ENCODE assay signal across 12 mouse cellular contexts in the genomic region with DNA sequence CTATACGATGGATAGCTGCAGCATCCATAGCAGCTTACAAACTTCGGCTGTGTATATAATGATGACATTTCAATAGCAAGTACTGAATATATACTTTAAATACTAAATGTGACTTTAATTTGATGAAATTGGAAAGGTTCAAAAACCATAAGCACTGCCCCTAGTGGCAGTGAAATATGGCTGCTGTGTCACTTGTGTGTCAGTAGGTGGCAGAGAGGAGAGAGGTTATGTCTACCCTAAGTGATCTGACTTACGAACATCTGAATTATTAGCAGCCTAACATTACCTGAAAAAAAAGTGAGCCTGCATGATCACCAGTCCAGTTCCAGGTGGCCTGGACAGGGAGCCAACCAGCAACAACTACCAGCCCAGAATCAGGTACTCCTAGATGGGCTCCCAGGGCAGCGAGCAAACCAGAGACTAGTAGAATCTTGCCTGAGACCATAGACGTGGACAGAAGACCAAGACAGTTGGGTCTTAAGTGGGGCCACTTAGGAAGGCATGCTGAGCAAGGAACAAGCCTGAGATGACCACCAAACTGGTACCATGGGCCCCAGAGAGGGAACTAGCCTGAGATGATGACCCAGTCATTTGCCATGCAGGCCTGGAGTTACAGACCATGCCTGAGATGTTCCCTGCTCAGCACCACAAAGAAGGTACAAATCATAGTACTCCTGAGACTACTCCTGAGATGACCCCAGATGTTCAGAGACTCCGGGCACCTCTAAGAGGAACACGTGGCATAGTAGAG.
DNase-seq lines count a peak whose midpoint lies in the region; ATAC-seq lines count a peak whose summit lies in the region.
"Had no signal": no experiment of that assay in that cellular context is flagged by ENCODE, and none has a peak within 500 bp of the region (broad histone marks: within the 10 kb centered on the region; RNA-seq: fewer than 3 reads in every experiment).

No protein-coding gene starts in this region.

- intact Hi-C loops in left cerebral cortex, postnatal 4 days (cut with DNase I) = no loop called here

- H3K9me3 ChIP-seq in hindbrain, embryonic 11.5 days (ENCODE audit: control insufficient read depth, low read length) = no peaks in the 10 kb centered on the region
- H3K9me3 ChIP-seq in hindbrain, embryonic 13.5 days = no peaks in the 10 kb centered on the region
- H3K9me3 ChIP-seq in midbrain, embryonic 12.5 days = no peaks in the 10 kb centered on the region
- H3K9me3 ChIP-seq in midbrain, embryonic 16.5 days (replicated peaks; ENCODE audit: control insufficient read depth, low read length, poor library complexity, severe bottlenecking) = no peaks in the 10 kb centered on the region
- H3K9me3 ChIP-seq: hindbrain, embryonic 12.5 days; limb, embryonic 15.5 days had no signal

- no peak overlapping the region for H3K4me3 ChIP-seq in hindbrain, embryonic 11.5 days (ENCODE audit: low read depth, low read length)
- no peak overlapping the region for H3K4me3 ChIP-seq in hindbrain, embryonic 13.5 days
- no peak overlapping the region for H3K4me3 ChIP-seq in midbrain, embryonic 12.5 days
- no peak overlapping the region for H3K4me3 ChIP-seq in midbrain, embryonic 16.5 days (ENCODE audit: low read depth, low read length)
- H3K4me3 ChIP-seq: erythroblast, embryonic 14.5 days; hindbrain, embryonic 12.5 days; limb, embryonic 15.5 days; myocyte had no signal

- H3K4me2 ChIP-seq in hindbrain, embryonic 11.5 days (replicated peaks; ENCODE audit: low read depth, low read length) = no peak overlapping the region
- no peak overlapping the region for H3K4me2 ChIP-seq in hindbrain, embryonic 13.5 days
- no peak overlapping the region for H3K4me2 ChIP-seq in midbrain, embryonic 12.5 days (replicated peaks)
- H3K4me2 ChIP-seq in midbrain, embryonic 16.5 days (ENCODE audit: low read length) = no peak overlapping the region
- H3K4me2 ChIP-seq: hindbrain, embryonic 12.5 days; limb, embryonic 15.5 days had no signal

- no peaks in the 10 kb centered on the region for H3K27me3 ChIP-seq in hindbrain, embryonic 11.5 days (ENCODE audit: control insufficient read depth, insufficient read depth, low read length)
- H3K27me3 ChIP-seq in hindbrain, embryonic 13.5 days = no peaks in the 10 kb centered on the region
- no peaks in the 10 kb centered on the region for H3K27me3 ChIP-seq in midbrain, embryonic 12.5 days
- H3K27me3 ChIP-seq in midbrain, embryonic 16.5 days (ENCODE audit: control insufficient read depth, insufficient read depth, low read depth, low read length) = no peaks in the 10 kb centered on the region
- H3K27me3 ChIP-seq: hindbrain, embryonic 12.5 days; limb, embryonic 15.5 days had no signal

- DNase-seq in hindbrain, embryonic 11.5 days (ENCODE audit: low spot score) = peak; percentile 7
- peak; percentile 57 for DNase-seq in retina, embryonic 14.5 days (ENCODE audit: low spot score)
- DNase-seq in left cerebral cortex, postnatal 4 days = no peak
- DNase-seq in thymus, postnatal 4 days = no peak

- ATAC-seq in hindbrain, embryonic 11.5 days (ENCODE audit: low FRiP score) = 0 out of 2 replicates have a peak, but pooled peaks have one; percentile 30
- ATAC-seq in hindbrain, embryonic 13.5 days (ENCODE audit: low FRiP score) = no peak
- peak; percentile 58; the same call in 1 of the 2 replicates for ATAC-seq in midbrain, embryonic 12.5 days (ENCODE audit: low FRiP score, low read depth)
- ATAC-seq in midbrain, embryonic 16.5 days = no peak
- peak; percentile 90 for ATAC-seq in common myeloid progenitor, adult 5-6 weeks (replicated peaks; ENCODE audit: low read depth, poor library complexity, severe bottlenecking)

- 83% methylated on average over 7 of the region's 7 CpGs for WGBS in hindbrain, embryonic 11.5 days
- WGBS in hindbrain, embryonic 13.5 days = 90% methylated on average over 7 of the region's 7 CpGs
- 88% methylated on average over 7 of the region's 7 CpGs for WGBS in midbrain, embryonic 12.5 days
- whole genome bisulfite sequencing in midbrain, embryonic 16.5 days = 85% methylated on average over 7 of the region's 7 CpGs

- H3K4me1 ChIP-seq in hindbrain, embryonic 11.5 days (replicated peaks; ENCODE audit: control insufficient read depth, insufficient read depth, low read length) = no peaks in the 10 kb centered on the region
- no peaks in the 10 kb centered on the region for H3K4me1 ChIP-seq in hindbrain, embryonic 13.5 days (replicated peaks)
- H3K4me1 ChIP-seq in midbrain, embryonic 12.5 days = no peaks in the 10 kb centered on the region
- no peaks in the 10 kb centered on the region for H3K4me1 ChIP-seq in midbrain, embryonic 16.5 days (ENCODE audit: control insufficient read depth, insufficient read depth, low read length)
- H3K4me1 ChIP-seq: hindbrain, embryonic 12.5 days; limb, embryonic 15.5 days had no signal

- H3K27ac ChIP-seq in hindbrain, embryonic 11.5 days (ENCODE audit: low read depth, low read length) = no peak overlapping the region
- H3K27ac ChIP-seq in hindbrain, embryonic 13.5 days = no peak overlapping the region
- no peak overlapping the region for H3K27ac ChIP-seq in midbrain, embryonic 12.5 days (replicated peaks)
- H3K27ac ChIP-seq in midbrain, embryonic 16.5 days (ENCODE audit: low read length) = no peak overlapping the region
- H3K27ac ChIP-seq: hindbrain, embryonic 12.5 days; limb, embryonic 15.5 days had no signal

- H3K9ac ChIP-seq in hindbrain, embryonic 11.5 days (ENCODE audit: low read depth, low read length) = no peak overlapping the region
- no peak overlapping the region for H3K9ac ChIP-seq in hindbrain, embryonic 13.5 days
- H3K9ac ChIP-seq in midbrain, embryonic 12.5 days (replicated peaks) = no peak overlapping the region
- no peak overlapping the region for H3K9ac ChIP-seq in midbrain, embryonic 16.5 days (ENCODE audit: low read depth, low read length)
- H3K9ac ChIP-seq: hindbrain, embryonic 12.5 days; limb, embryonic 15.5 days had no signal

- no peaks in the 10 kb centered on the region for H3K36me3 ChIP-seq in hindbrain, embryonic 11.5 days (ENCODE audit: control insufficient read depth, insufficient read depth, low read length)
- no peaks in the 10 kb centered on the region for H3K36me3 ChIP-seq in hindbrain, embryonic 13.5 days
- no peaks in the 10 kb centered on the region for H3K36me3 ChIP-seq in midbrain, embryonic 12.5 days
- H3K36me3 ChIP-seq in midbrain, embryonic 16.5 days (ENCODE audit: control insufficient read depth, insufficient read depth, low read length) = no peaks in the 10 kb centered on the region
- H3K36me3 ChIP-seq: hindbrain, embryonic 12.5 days; limb, embryonic 15.5 days had no signal

Comparison
In these comparisons a context has a peak if more than half of its experiments do, and no peak if none do; other contexts are left out.
1. ATAC-seq: peak in hindbrain, embryonic 11.5 days (single experiment), midbrain, embryonic 12.5 days (single experiment) and common myeloid progenitor, adult 5-6 weeks (single experiment); none in hindbrain, embryonic 13.5 days (single experiment) and midbrain, embryonic 16.5 days (single experiment).
2. DNase-seq: peak in hindbrain, embryonic 11.5 days (single experiment) and retina, embryonic 14.5 days (single experiment); none in left cerebral cortex, postnatal 4 days (single experiment) and thymus, postnatal 4 days (single experiment).